Mouse (Mus musculus) thymus, postnatal 0 days (tissue): ENCODE results near the gene Rimbp2. TPM values are rescaled to one million over a fixed set of nuclear protein-coding genes. Genes with fewer than 3 reads are reported as not detected.
A peak's percentile ranks its signal among the peaks of the same experiment; 100 is the strongest.
"Not testable (repeated sequence)": the region's sequence is repeated elsewhere in the genome, so short reads cannot be mapped to it uniquely, and the experiment has no call there.

Experiments
- DNase-seq: peaks from one replicate; pipeline ENCODE4 v3.0.0-alpha.2; 2015; ENCODE audit warnings: low spot score
- polyA plus RNA-seq: library from polyadenylated mRNA; unstranded; fragments of >200 nt; fragmentation: Nextera tagmentation; extraction: Ambion mirVana; gene quantifications from 2 replicates; pipeline ENCODE4 v1.2.1, GENCODE M21; 2015

Rimbp2 gene
- polyA plus RNA-seq, 1 experiment from 2014 or later, result not detected

DNA sequence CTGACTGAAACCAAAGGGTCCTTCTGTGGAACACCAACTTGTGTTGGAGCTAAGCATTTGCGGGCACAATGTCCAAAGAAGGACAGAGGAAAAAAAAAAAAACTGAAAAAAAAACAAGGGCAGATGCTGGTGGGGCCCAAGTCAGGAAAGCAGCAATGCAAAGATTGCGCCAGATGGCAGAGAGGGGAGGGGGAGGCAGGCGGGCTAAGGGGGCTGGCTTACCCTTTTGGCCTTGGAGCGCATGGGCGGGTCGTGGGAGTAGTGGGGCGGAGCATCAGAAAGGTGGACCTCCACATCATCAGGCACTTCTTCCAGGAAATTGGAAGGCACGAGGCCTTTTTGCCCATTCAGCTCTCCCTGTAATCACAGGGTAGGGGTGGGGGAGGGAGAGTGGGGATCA lies 192.2 kb downstream of the Rimbp2 start:
- no peak for DNase-seq

DNA sequence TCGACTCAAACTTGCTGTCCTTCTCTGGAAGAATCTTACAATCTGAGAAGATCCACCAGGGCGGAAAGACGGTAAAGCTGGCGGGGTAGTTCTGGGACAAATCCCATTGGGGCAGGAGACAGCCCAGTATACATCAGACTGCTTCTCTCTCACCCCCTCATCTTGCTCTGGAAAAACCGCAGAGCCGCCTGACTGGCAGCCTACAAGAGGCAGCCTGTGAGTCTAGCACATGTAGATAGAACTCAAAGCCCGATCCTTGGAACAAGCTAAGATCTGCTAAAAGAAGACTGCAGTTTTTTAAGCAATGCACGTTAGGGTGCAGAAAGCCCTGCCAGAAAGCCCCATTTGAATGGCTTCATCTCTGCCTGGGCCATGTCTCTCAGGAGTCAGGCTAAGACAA lies 207.0 kb downstream of the Rimbp2 start:
- no peak for DNase-seq

DNA sequence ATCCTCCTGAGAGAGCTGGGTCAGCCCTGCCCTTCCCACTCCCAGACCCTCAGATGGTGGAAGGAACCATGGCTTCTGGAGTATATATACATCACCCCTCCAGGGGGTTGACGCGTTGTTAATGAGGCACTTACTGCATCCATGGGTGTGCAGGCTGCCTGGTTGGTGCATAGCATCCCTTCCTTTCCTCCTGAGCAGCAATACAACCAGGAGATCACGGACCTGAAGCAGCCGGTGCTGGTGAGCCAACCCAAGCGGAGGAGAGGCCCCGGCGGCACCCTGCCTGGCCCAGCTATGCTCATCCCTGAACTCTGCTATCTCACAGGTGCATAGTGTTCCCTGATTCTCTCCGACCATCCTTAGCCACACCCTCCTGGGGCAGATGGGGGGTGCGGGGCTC lies 208.1 kb downstream of the Rimbp2 start:
- no peak for DNase-seq

DNA sequence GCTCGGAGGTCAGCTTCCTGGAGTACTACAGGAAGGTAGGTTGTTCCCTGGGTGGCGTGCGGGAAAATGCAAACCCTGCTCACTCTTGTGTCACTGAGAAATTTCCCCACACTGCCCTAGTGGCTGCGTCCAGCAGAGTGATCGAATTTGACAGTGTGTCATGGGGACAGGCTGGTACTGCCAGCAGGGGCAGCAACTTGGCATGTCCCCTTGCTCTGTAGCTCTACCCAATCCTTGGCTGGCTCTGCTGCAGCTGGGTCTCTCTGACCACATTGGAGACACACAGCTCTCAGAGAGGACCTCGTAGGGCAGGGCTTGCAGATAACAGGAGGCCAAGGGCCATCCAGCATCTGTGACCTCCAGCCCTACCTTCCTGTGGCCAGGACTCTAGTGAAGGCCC lies 208.9 kb downstream of the Rimbp2 start:
- no peak for DNase-seq

DNA sequence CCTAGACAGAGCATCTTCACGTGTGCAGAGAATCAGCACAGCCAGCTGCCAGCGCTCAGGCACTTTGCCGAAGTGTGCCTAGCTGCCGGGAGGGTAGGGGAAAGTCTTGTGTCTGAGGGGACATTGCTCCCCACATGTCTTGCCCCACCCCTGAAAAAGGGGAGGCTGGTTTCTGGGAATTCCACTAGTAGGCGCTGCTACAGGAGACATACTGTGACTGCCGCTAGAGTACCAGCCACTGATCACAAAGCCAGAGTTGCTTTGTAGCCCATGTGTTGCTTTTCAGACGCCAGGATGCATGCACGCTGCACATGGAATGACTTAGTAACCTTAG lies 213.5 kb downstream of the Rimbp2 start:
- DNase-seq, result no peak

DNA sequence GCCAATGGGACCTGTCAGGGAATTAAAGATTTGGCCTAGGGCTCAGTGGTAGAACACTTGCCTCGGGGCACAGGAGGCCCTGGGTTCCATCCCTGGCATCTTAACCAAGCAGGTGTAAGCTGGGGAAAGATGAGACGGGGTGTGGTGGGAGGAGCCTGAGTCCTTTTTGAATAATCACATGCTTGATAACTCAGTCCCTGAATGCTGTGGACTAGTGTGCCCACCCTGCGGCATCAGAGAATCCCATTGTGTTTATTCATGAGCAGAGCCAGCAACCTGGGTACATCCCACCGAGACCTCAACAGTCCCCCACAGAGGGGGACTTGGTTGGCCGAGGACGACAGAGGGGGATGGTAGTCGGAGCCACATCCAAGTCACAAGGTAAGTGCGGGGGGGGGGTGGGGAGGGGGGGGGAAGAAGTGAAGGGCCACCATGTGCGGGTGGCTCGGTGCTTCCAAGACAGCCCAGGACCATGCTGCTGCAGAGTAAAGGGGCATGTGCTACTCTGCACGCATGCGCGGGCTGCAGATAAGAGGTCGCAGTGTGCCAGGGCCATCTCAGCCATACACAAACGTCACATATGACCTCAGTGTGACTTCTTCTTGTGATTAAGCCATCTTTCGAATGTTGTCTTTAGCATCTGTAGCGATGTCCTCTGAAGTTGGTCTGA lies 214.0 kb downstream of the Rimbp2 start:
- DNase-seq, result no peak

DNA sequence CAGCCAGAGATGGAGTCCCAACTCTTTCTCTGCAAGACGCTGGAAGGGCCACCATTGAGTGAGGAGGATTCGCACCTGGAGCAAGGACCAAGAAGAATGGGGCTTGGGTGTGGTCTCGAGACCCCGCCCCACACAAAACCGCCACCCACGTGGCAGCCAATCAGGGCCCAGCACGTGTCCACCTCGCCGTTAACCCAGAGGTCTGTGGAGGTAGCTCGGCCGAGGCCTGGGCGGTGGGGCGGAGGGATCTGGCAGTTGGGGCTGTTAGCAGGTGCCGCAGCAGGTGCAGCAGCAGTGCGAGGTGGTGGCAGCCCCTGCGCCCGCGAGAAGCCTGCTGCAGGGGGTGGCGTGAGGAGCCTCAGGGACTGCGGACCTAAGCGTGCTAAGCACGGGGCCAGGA lies 217.4 kb downstream of the Rimbp2 start:
- DNase-seq, result no peak

DNA sequence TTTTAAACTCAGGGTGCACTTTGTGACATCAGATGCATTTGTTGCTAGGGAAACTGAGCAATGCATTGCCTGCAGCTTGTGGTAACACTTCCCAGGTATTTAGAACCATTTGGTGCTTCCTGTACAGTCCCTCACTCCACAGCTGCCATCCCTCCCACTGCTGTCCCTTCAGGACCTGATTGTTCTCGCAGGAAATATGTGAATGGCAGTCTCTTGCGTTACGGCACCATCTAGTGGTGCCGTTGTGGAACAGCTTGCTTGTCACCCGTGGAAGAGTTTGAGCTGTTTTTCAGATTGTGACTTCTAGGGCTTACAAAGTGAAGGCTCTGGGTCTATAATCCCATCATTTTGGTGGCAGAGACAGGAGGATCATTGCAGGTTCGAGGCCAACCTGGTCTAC lies 219.3 kb downstream of the Rimbp2 start:
- peak; percentile 43 for DNase-seq

DNA sequence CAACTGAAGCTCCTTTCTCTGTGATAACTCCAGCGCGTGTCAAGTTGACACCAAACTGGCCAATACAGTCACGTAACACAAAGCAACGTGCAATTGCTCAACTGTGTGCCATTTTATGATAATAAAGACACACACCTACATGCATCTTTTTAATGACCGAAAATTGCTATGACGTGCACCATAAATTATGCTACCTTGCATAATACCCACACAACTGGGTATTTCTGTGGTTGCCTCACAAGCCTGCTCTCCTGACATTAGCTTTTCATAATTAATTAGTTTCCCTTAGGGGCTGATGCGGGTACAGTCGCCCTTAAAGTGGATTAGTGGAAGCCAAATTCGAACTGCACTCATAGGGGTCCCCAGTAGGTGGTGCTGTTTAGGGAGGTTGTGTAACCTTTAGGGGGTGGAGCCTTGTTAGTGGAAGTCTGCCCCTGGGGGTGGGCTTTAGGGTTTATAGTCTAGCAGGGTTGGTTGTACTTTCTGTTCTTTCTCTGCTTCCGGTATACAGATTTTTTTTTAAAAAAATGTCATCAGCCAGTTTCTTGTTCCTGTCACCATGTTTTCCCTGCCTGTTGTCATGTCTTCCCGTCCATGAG lies 220.8 kb downstream of the Rimbp2 start:
- DNase-seq, result peak; percentile 27

DNA sequence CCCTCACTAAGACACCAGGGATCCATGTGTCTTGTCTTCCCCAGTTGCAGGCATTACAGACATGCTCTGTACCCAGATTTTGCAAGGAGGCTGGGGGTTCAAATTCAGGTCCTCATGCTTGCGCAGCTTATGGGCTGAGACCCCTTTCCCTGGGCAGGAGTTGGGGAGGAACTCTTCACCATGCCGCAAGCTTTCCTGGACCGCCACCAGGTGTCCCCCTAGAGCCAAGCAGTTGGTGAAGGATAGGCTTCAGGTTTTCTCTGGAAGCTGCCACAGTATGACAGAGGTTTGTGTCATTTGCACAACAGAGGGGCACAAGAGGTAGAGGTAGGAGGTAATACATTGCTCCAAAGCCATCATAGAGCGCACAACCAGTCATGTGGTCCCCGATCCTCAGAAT lies 222.7 kb downstream of the Rimbp2 start:
- DNase-seq, result peak; percentile 7

DNA sequence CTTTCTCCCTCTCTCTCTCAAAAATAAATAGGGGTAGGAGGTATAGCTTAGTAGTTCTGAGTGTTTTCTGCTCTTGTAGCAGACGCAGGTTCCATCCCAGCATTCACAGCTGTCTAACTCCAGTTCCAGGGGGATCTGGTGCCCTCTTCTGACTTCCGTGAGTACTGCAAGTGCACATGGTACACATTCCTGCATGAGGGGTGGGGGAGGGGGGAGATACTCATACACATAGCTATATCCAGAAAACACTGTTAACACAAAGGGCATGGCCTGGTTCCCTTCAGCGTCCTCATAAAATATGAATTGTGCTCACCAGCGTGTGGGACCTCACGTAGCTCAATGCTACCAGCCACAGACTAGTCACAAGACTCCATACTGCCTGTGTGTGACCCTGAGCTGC lies 223.9 kb downstream of the Rimbp2 start:
- DNase-seq, result no peak

DNA sequence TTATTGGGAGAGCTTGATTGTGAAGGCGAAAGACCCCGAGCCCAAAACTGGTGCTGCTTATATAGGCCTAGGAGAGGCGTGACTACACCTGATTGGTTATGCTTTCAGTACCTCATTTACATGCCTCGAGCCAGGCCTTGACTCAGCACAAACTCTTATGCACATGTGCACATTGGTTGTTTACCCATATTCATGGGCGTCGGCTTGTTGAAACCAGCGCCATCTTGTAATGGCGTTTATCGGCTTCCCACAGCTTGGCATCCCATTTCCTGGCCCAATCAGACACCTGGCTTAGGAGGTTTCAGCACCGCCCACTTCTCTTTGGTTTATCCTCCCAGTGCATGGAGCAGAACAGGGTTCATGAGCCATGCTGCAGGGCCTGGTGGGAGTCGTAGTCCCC lies 232.8 kb downstream of the Rimbp2 start:
- not testable (repeated sequence) for DNase-seq

DNA sequence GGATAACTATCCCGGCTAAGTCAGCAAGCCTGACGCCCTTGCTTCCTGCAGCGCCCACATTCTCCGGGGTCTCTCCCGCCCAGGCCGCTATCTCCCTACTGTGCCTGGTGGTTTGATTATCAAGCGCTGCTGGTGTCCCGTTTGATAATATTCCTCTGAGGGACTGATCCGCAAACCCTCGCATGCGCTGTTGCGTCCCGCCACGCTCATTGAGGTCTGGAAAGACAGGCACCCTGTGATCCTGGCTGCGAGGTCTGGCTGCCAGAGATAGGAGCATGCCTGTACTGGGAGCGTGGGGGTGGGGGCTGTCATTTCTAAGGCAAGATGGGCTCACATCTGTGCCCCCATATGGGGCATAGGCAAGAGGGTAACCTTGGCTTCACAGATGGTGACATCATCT lies 238.1 kb downstream of the Rimbp2 start:
- DNase-seq, result no peak

DNA sequence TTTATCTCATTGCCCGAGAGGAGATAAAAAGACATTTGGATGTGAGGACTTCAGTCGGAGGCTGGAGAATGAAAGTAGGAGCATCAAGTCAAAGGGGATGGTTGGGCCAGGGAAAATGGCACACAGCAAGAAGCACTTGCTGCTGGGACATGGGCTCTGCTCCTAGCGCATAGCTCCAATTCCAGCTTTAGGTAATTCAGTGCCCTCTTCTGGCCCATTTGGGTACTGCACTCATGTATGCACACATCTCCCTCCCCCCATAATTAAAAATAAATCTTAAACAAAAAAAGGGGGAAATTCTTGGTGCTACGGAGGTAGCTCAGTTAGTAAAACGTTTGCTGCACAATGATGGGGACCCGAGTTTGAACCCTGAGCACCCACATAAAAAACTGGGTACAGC lies 241.4 kb downstream of the Rimbp2 start:
- no peak for DNase-seq

DNA sequence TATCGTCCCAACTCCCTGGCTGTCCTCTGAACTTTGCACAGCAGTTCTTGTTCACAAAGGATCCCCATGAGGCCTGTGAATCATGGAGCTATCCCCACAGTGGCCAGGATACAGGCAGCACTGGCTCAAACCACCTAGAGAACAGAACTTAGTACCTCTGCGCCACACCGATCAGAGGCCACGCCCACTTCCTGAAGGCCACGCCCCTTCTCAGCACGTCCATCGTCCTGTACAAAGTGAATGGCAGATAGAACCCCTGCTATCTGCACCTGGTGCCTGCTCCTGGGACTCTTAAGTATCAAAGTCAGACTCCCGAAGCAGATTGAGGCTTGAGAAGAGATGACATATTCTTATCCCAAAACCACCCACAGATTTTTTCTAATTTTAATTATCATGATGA lies 242.7 kb downstream of the Rimbp2 start:
- no peak for DNase-seq

DNA sequence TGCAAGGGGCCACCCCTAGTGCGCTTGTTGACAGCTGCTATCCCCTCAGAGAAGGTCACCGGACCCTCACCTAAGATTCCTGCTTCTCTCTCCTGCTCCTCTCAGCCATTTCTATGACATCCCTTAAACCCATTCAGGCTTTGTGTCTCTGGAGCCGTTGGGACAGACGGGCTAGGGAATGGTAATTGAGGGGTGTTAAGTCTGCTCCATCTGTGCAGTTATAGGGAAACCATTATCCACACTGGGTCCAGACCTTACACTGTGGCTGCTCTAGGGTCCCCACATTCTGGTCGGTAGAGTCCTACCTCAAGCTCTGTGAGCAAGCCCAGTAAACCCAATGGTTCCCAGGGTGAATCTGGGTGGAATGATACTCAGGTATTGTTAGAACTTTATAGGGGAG lies 244.4 kb downstream of the Rimbp2 start:
- no peak for DNase-seq

Other genes with a start within 250 kb of the Rimbp2 start
- gene Stx2, start 55.1 kb upstream of the Rimbp2 start, polyA plus RNA-seq, result 12.6 and 13.7 TPM in 2 replicates
- 586 and 661 TPM in 2 replicates for gene Ran, start 66.6 kb upstream of the Rimbp2 start, polyA plus RNA-seq
- 0.68 and 0.72 TPM in 2 replicates for gene Adgrd1, start 143.3 kb upstream of the Rimbp2 start, polyA plus RNA-seq